ENCODE assay signal across 8 mouse cellular contexts in genomic region chr3:55080055-55080454, GRCm38 (mm10). TPM values are rescaled to one million over a fixed set of nuclear protein-coding genes. Genes with fewer than 3 reads are reported as not detected.
DNase-seq lines count a peak whose midpoint lies in the region; ATAC-seq and TF ChIP-seq lines count a peak whose summit lies in the region.

No protein-coding gene starts in this region.

- no peak overlapping the region for H3K9ac ChIP-seq in heart, embryonic 12.5 days

- no peak overlapping the region for H3K4me2 ChIP-seq in heart, embryonic 12.5 days

- no peak for ATAC-seq in heart, embryonic 12.5 days (ENCODE audit: insufficient number of reproducible peaks, low FRiP score)
- ATAC-seq in inflammation-experienced regulatory T-cells, adult 6 months: peak; percentile 78
- ATAC-seq in megakaryocyte, adult 5-6 weeks (ENCODE audit: poor library complexity, severe bottlenecking): peak; percentile 77

- intact Hi-C loops in left cerebral cortex, adult 2 months (cut with DNase I): loop anchor here (1.0 kb wide), 3 partner anchors 32 to 275 kb away; partner anchors contain the start of gene Spg20

- peak; percentile 93 for DNase-seq in heart, adult 11 months
- DNase-seq in cerebellum, adult 9-10 months: peak; percentile 76
- DNase-seq in frontal cortex, postnatal 14 days (ENCODE audit: low spot score in 2 of 2): peak; percentile 42 to 70
- DNase-seq in left cerebral cortex, adult 2 months (ENCODE audit: extremely low spot score in 1 of 2, low spot score in 2 of 2): peak; percentile 72 to 77
- peak; percentile 79 to 87 for DNase-seq in right cerebral cortex, adult 2 months (ENCODE audit: low spot score in 2 of 2)

- H3K27me3 ChIP-seq in heart, embryonic 12.5 days (replicated peaks): no peaks in the 10 kb centered on the region

- no peaks in the 10 kb centered on the region for H3K36me3 ChIP-seq in heart, embryonic 12.5 days

- peak; percentile 97 for TF ChIP-seq CTCF in left cerebral cortex, adult 2 months (IDR thresholded peaks at IDR 0.05)

- no peak overlapping the region for H3K27ac ChIP-seq in heart, embryonic 12.5 days (ENCODE audit: poor library complexity, severe bottlenecking)
- H3K27ac ChIP-seq in left cerebral cortex, adult 2 months: no peak overlapping the region

- 19% methylated on average over 6 of the region's 6 CpGs for WGBS in heart, embryonic 12.5 days

- no peaks in the 10 kb centered on the region for H3K4me1 ChIP-seq in heart, embryonic 12.5 days (replicated peaks)

- no peaks in the 10 kb centered on the region for H3K9me3 ChIP-seq in heart, embryonic 12.5 days (replicated peaks)

- H3K4me3 ChIP-seq in heart, embryonic 12.5 days: no peak overlapping the region
- no peak overlapping the region for H3K4me3 ChIP-seq in left cerebral cortex, adult 2 months

RNA-seq across cellular contexts. Expression of gene Ccna1, which starts 24.8 kb away (rescaled TPM):
- polyA plus RNA-seq in heart, embryonic 12.5 days (2016; fragmentation: Nextera tagmentation; extraction: Ambion mirVana): 1.3 and 2.0 TPM in 2 replicates
- not detected for polyA plus RNA-seq in inflammation-experienced regulatory T-cells, adult 6 months (2017; shearing (Covaris generic))
- total RNA-seq in left cerebral cortex, adult 2 months (2021): 1 to 10 TPM; 2.0 to 2.2 TPM
- not detected in 2 replicates for total RNA-seq in megakaryocyte, adult 5-6 weeks (2015)
- not detected in 2 replicates for total RNA-seq in megakaryocyte, adult 5-6 weeks (2017)

RNA-seq across cellular contexts. Expression of gene Spg20, which starts 31.9 kb away (rescaled TPM):
- 49.0 and 49.1 TPM in 2 replicates for polyA plus RNA-seq in heart, embryonic 12.5 days (2016; fragmentation: Nextera tagmentation; extraction: Ambion mirVana)
- polyA plus RNA-seq in inflammation-experienced regulatory T-cells, adult 6 months (2017; shearing (Covaris generic)): 10 to 100 TPM; 19.9 to 22.3 (median 20.6) TPM
- total RNA-seq in left cerebral cortex, adult 2 months (2021): 10 to 100 TPM; 29.8 to 30.3 TPM
- 6.0 and 7.0 TPM in 2 replicates for total RNA-seq in megakaryocyte, adult 5-6 weeks (2015)
- total RNA-seq in megakaryocyte, adult 5-6 weeks (2017): 8.3 and 10.1 TPM in 2 replicates

RNA-seq across cellular contexts. Expression of gene Ccdc169, which starts 57.1 kb away (rescaled TPM):
- 0.08 TPM in 1 of 2 replicates, not detected in the other for polyA plus RNA-seq in heart, embryonic 12.5 days (2016; fragmentation: Nextera tagmentation; extraction: Ambion mirVana)
- polyA plus RNA-seq in inflammation-experienced regulatory T-cells, adult 6 months (2017; shearing (Covaris generic)): not detected
- under 1 TPM; 0.16 to 0.28 TPM for total RNA-seq in left cerebral cortex, adult 2 months (2021)
- total RNA-seq in megakaryocyte, adult 5-6 weeks (2015): not detected in 2 replicates
- total RNA-seq in megakaryocyte, adult 5-6 weeks (2017): not detected in 2 replicates
